Mouse (Mus musculus): ENCODE results near the gene Nudcd3. TPM values are rescaled to one million over a fixed set of nuclear protein-coding genes. Genes with fewer than 3 reads are reported as not detected.

The Nudcd3 gene
- polyA plus RNA-seq, 1 experiment, result 22.0 TPM

GRCm38 (mm10) chr11:6163706-6164105 is 36.5 kb downstream of the Nudcd3 start:
- peaks cover 9% of the 10 kb centered on the region; the same call in 1 of the 2 replicates for H3K4me1 ChIP-seq (ENCODE audit: control insufficient read depth, insufficient read depth, insufficient read length, low read length)
- H3K27ac ChIP-seq (replicated peaks; ENCODE audit: low read depth, low read length), result no peak overlapping the region
- no peak overlapping the region for H3K4me3 ChIP-seq (ENCODE audit: insufficient read depth, low read depth, low read length)

GRCm38 (mm10) chr11:6163062-6163461 is 37.2 kb downstream of the Nudcd3 start:
- H3K4me3 ChIP-seq (ENCODE audit: insufficient read depth, low read depth, low read length), result no peak overlapping the region
- H3K4me1 ChIP-seq (ENCODE audit: control insufficient read depth, insufficient read depth, insufficient read length, low read length), result peaks cover 10% of the 10 kb centered on the region; the same call in 1 of the 2 replicates
- no peak overlapping the region for H3K27ac ChIP-seq (replicated peaks; ENCODE audit: low read depth, low read length)

GRCm38 (mm10) chr11:6161549-6161948 is 38.7 kb downstream of the Nudcd3 start:
- Histone ChIP-seq H3K4me1 (ENCODE audit: control insufficient read depth, insufficient read depth, insufficient read length, low read length) (peaks cover 8% of the 10 kb centered on the region; the same call in 1 of the 2 replicates), H3K4me3 (ENCODE audit: insufficient read depth, low read depth, low read length) (no peak overlapping the region), H3K27ac (replicated peaks; ENCODE audit: low read depth, low read length) (no peak overlapping the region)

GRCm38 (mm10) chr11:6160663-6161271 is 39.4 kb downstream of the Nudcd3 start:
- peaks cover 8% of the 10 kb centered on the region; the same call in 1 of the 2 replicates for H3K4me1 ChIP-seq (ENCODE audit: control insufficient read depth, insufficient read depth, insufficient read length, low read length)
- H3K4me3 ChIP-seq (ENCODE audit: insufficient read depth, low read depth, low read length), result no peak overlapping the region
- no peak overlapping the region for H3K27ac ChIP-seq (replicated peaks; ENCODE audit: low read depth, low read length)

- no peak overlapping the region for H3K27ac ChIP-seq (replicated peaks; ENCODE audit: low read depth, low read length)
- no peak overlapping the region for H3K4me3 ChIP-seq (ENCODE audit: insufficient read depth, low read depth, low read length)
- H3K4me1 ChIP-seq (ENCODE audit: control insufficient read depth, insufficient read depth, insufficient read length, low read length), result peaks cover 8% of the 10 kb centered on the region; the same call in 1 of the 2 replicates
These were observed 40.4 kb downstream of the Nudcd3 start for GRCm38 (mm10) chr11:6159704-6160275.

GRCm38 (mm10) chr11:6158515-6158914 is 41.7 kb downstream of the Nudcd3 start:
- no peak overlapping the region for H3K4me3 ChIP-seq (ENCODE audit: insufficient read depth, low read depth, low read length)
- H3K4me1 ChIP-seq (ENCODE audit: control insufficient read depth, insufficient read depth, insufficient read length, low read length), result peaks cover 8% of the 10 kb centered on the region
- H3K27ac ChIP-seq (replicated peaks; ENCODE audit: low read depth, low read length), result no peak overlapping the region

- Histone ChIP-seq H3K4me3 (ENCODE audit: insufficient read depth, low read depth, low read length) (no peak overlapping the region), H3K27ac (replicated peaks; ENCODE audit: low read depth, low read length) (no peak overlapping the region), H3K4me1 (ENCODE audit: control insufficient read depth, insufficient read depth, insufficient read length, low read length) (peaks cover 4% of the 10 kb centered on the region)
These were observed 43.1 kb downstream of the Nudcd3 start for GRCm38 (mm10) chr11:6157119-6157518.

- Histone ChIP-seq H3K4me1 (ENCODE audit: control insufficient read depth, insufficient read depth, insufficient read length, low read length) (peaks cover 4% of the 10 kb centered on the region), H3K27ac (replicated peaks; ENCODE audit: low read depth, low read length) (no peak overlapping the region), H3K4me3 (ENCODE audit: insufficient read depth, low read depth, low read length) (no peak overlapping the region)
These were observed 43.6 kb downstream of the Nudcd3 start for GRCm38 (mm10) chr11:6156651-6157050.

GRCm38 (mm10) chr11:6154211-6154701 is 46.0 kb downstream of the Nudcd3 start:
- no peak overlapping the region for H3K4me3 ChIP-seq (ENCODE audit: insufficient read depth, low read depth, low read length)
- peaks cover 3% of the 10 kb centered on the region for H3K4me1 ChIP-seq (ENCODE audit: control insufficient read depth, insufficient read depth, insufficient read length, low read length)
- no peak overlapping the region for H3K27ac ChIP-seq (replicated peaks; ENCODE audit: low read depth, low read length)

GRCm38 (mm10) chr11:6152864-6153263 is 47.4 kb downstream of the Nudcd3 start:
- Histone ChIP-seq H3K27ac (replicated peaks; ENCODE audit: low read depth, low read length) (no peak overlapping the region), H3K4me1 (ENCODE audit: control insufficient read depth, insufficient read depth, insufficient read length, low read length) (no peaks in the 10 kb centered on the region; the same call in 1 of the 2 replicates), H3K4me3 (ENCODE audit: insufficient read depth, low read depth, low read length) (no peak overlapping the region)

GRCm38 (mm10) chr11:6138233-6138950 is 61.8 kb downstream of the Nudcd3 start:
- no peaks in the 10 kb centered on the region for H3K4me1 ChIP-seq (ENCODE audit: control insufficient read depth, insufficient read depth, insufficient read length, low read length)
- H3K4me3 ChIP-seq (ENCODE audit: insufficient read depth, low read depth, low read length), result no peak overlapping the region
- H3K27ac ChIP-seq (replicated peaks; ENCODE audit: low read depth, low read length), result no peak overlapping the region

GRCm38 (mm10) chr11:6132886-6133285 is 67.3 kb downstream of the Nudcd3 start:
- Histone ChIP-seq H3K27ac (replicated peaks; ENCODE audit: low read depth, low read length) (no peak overlapping the region), H3K4me3 (ENCODE audit: insufficient read depth, low read depth, low read length) (no peak overlapping the region), H3K4me1 (ENCODE audit: control insufficient read depth, insufficient read depth, insufficient read length, low read length) (no peaks in the 10 kb centered on the region)

GRCm38 (mm10) chr11:6130578-6130977 is 69.6 kb downstream of the Nudcd3 start:
- Histone ChIP-seq H3K27ac (replicated peaks; ENCODE audit: low read depth, low read length) (no peak overlapping the region), H3K4me3 (ENCODE audit: insufficient read depth, low read depth, low read length) (no peak overlapping the region), H3K4me1 (ENCODE audit: control insufficient read depth, insufficient read depth, insufficient read length, low read length) (no peaks in the 10 kb centered on the region)

- H3K27ac ChIP-seq (replicated peaks; ENCODE audit: low read depth, low read length), result no peak overlapping the region
- no peak overlapping the region for H3K4me3 ChIP-seq (ENCODE audit: insufficient read depth, low read depth, low read length)
- no peaks in the 10 kb centered on the region for H3K4me1 ChIP-seq (ENCODE audit: control insufficient read depth, insufficient read depth, insufficient read length, low read length)
These were observed 76.6 kb downstream of the Nudcd3 start for GRCm38 (mm10) chr11:6123605-6124120.

GRCm38 (mm10) chr11:6122631-6123030 is 77.6 kb downstream of the Nudcd3 start:
- H3K4me3 ChIP-seq (ENCODE audit: insufficient read depth, low read depth, low read length), result no peak overlapping the region
- H3K4me1 ChIP-seq (ENCODE audit: control insufficient read depth, insufficient read depth, insufficient read length, low read length), result no peaks in the 10 kb centered on the region
- no peak overlapping the region for H3K27ac ChIP-seq (replicated peaks; ENCODE audit: low read depth, low read length)

Measured in brown adipose tissue, adult 24 weeks (tissue).